Mouse (Mus musculus): ENCODE data around the gene Ppih. TPM values are rescaled to one million over a fixed set of nuclear protein-coding genes. Genes with fewer than 3 reads are reported as not detected.

Ppih gene
- polyA plus RNA-seq, 1 experiment from 2014 or later, result 126 TPM

DNA sequence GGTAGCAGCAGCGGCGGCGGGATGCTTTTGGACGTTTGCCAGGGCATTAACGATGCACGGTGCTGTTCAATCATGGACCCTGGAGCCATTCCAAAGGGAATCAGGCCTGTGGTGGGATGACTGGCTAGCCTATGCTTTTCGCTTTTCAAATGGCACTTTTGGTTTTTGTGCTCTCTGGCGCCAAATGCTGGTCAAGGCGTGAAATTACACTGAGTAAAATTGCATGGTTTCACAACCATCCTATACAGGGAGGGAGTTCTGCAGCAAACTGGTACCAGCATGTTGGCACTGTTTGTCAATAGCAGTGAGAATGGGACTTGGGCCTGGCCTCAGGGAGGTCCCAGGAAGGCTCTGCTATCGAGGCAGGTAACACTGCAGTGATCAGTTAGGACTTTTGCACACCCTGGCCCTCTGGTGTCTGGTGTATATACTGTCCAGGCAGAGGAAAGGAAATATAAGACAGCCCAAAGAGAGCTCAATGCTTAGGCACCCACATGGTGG lies 18.6 kb upstream of the Ppih start:
- Histone ChIP-seq H3K4me1 (ENCODE audit: insufficient read depth) (no peaks in the 10 kb centered on the region), H3K36me3 (ENCODE audit: insufficient read depth) (no peaks in the 10 kb centered on the region), H3K27me3 (ENCODE audit: insufficient read depth, low read length) (no peaks in the 10 kb centered on the region), H3K27ac (ENCODE audit: low read depth) (no peak overlapping the region), H3K4me2 (peak overlapping the region; percentile 43; the same call in 1 of the 2 replicates), H3K9me3 (ENCODE audit: low read depth, low read length) (no peaks in the 10 kb centered on the region), H3K4me3 (ENCODE audit: low read depth, low read length) (no peak overlapping the region), H3K9ac (no peak overlapping the region)
- ATAC-seq (ENCODE audit: insufficient read depth) (peak; percentile 75), DNase-seq (peak; percentile 86)
- WGBS, result under 1% methylated on average over 10 of the region's 10 CpGs
- peak; percentile 86 for TF ChIP-seq CTCF (IDR thresholded peaks at IDR 0.05; ENCODE audit: low read depth)

DNA sequence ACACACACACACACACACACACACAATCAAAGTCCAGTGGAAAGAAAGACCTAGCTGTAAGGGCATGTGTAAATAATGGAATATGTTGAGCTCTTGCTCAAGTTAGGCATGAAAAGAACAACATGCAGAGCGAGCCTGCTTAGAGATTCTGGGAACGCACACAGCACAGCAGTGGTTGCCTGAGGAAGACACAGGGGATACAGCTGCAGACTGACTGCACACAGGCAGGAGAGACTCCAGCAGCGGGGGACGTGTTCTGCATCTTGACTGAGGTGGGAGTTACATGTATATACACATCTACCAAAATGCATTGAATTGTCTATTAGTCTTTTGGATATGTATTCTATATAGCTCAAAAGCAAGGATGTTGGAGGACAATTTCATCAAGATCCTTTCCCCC lies 18.1 kb upstream of the Ppih start:
- 45% methylated on average over 4 of the region's 4 CpGs for WGBS
- H3K4me3 ChIP-seq (ENCODE audit: low read depth, low read length), result no peak overlapping the region
- H3K9me3 ChIP-seq (ENCODE audit: low read depth, low read length), result no peaks in the 10 kb centered on the region
- H3K27me3 ChIP-seq (ENCODE audit: insufficient read depth, low read length), result no peaks in the 10 kb centered on the region
- H3K4me2 ChIP-seq, result peak overlapping the region; percentile 43; the same call in 1 of the 2 replicates
- no peaks in the 10 kb centered on the region for H3K36me3 ChIP-seq (ENCODE audit: insufficient read depth)
- no peak for DNase-seq
- ATAC-seq (ENCODE audit: insufficient read depth), result peak; percentile 28; the same call in 1 of the 2 replicates
- no peak for TF ChIP-seq CTCF (IDR thresholded peaks at IDR 0.05; ENCODE audit: low read depth)
- no peak overlapping the region for H3K9ac ChIP-seq
- no peaks in the 10 kb centered on the region for H3K4me1 ChIP-seq (ENCODE audit: insufficient read depth)
- no peak overlapping the region for H3K27ac ChIP-seq (ENCODE audit: low read depth)

DNA sequence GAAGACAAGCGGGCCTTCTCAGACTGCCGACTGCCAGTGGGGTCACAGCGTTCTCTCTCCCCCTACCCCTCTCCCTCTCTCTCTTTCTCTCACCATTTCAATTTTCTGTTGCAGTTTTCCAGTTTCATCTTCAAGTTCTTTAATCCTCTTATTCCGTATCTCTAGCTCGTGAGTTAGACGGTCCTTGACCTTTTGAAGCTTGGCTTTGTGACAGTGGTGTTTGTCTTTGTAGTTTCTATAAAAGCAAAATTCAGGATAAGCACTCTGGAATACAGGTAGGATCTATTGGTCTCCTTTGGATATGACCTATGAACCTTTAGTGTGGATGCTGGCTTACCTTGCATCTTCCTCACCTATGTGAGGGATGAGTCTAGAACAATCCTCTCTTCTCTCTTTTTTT lies 13.1 kb upstream of the Ppih start:
- no peak overlapping the region for H3K9ac ChIP-seq
- 81% methylated on average over 6 of the region's 6 CpGs for WGBS
- H3K4me3 ChIP-seq (ENCODE audit: low read depth, low read length), result no peak overlapping the region
- H3K4me1 ChIP-seq (ENCODE audit: insufficient read depth), result no peaks in the 10 kb centered on the region
- no peak overlapping the region for H3K4me2 ChIP-seq
- no peak overlapping the region for H3K27ac ChIP-seq (ENCODE audit: low read depth)
- ATAC-seq (ENCODE audit: insufficient read depth) (no peak), DNase-seq (no peak)
- H3K27me3 ChIP-seq (ENCODE audit: insufficient read depth, low read length), result no peaks in the 10 kb centered on the region
- no peak for TF ChIP-seq CTCF (IDR thresholded peaks at IDR 0.05; ENCODE audit: low read depth)
- no peaks in the 10 kb centered on the region for H3K9me3 ChIP-seq (ENCODE audit: low read depth, low read length)
- H3K36me3 ChIP-seq (ENCODE audit: insufficient read depth), result no peaks in the 10 kb centered on the region

DNA sequence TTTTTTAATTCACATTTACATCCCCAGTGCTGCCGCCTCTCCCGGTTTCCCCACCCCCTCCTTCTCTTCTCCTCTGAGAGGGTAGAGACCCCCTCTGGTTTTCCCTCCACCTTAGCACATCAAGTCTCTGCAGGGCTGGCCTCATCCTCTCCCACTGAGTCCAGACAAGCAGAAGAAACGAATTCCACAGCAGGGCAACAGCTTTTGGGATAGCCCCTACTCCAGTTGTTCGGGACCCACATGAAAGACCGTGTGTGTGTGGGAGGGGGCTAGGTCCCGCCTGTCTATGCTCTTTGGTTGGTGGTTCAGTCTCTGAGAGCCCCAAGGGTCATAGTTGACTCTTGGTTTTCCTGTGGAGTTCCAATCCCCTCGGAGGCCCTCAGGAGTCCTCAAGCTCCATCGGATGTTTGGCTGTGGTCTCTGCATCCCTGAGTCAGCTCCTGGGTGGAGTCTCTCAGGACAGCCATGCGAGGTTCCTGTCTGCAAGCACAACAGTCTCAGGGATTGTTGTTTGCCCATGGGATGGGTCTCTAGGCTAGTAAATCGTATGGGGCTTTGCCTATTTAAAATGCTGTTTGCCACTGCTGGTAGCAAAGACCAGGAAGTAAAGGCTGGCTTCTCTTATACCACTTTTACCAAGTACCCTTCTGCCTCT lies 677 bp upstream of the Ppih start:
- peak; percentile 5 for DNase-seq
- Histone ChIP-seq H3K27me3 (ENCODE audit: insufficient read depth, low read length) (0 out of 2 replicates have a peak, but pooled peaks cover 2% of the 10 kb centered on the region), H3K9me3 (ENCODE audit: low read depth, low read length) (no peaks in the 10 kb centered on the region), H3K36me3 (ENCODE audit: insufficient read depth) (peaks cover 20% of the 10 kb centered on the region), H3K4me3 (ENCODE audit: low read depth, low read length) (peak overlapping the region; percentile 72), H3K9ac (peak overlapping the region; percentile 47; the same call in 1 of the 2 replicates), H3K4me2 (peak overlapping the region; percentile 99), H3K4me1 (ENCODE audit: insufficient read depth) (peaks cover 5% of the 10 kb centered on the region; the same call in 1 of the 2 replicates), H3K27ac (ENCODE audit: low read depth) (peak overlapping the region; percentile 76)
- WGBS, result 24% methylated on average over 10 of the region's 10 CpGs
- ATAC-seq (ENCODE audit: insufficient read depth), result peak; percentile 62
- TF ChIP-seq CTCF (IDR thresholded peaks at IDR 0.05; ENCODE audit: low read depth), result no peak

GRCm38 (mm10) chr4:119313756-119314155 lies 6.6 kb downstream of the Ppih start:
- no peak for TF ChIP-seq CTCF (IDR thresholded peaks at IDR 0.05; ENCODE audit: low read depth)
- Histone ChIP-seq H3K27ac (ENCODE audit: low read depth) (no peak overlapping the region), H3K9ac (no peak overlapping the region), H3K4me1 (ENCODE audit: insufficient read depth) (no peaks in the 10 kb centered on the region), H3K36me3 (ENCODE audit: insufficient read depth) (peaks cover 80% of the 10 kb centered on the region), H3K9me3 (ENCODE audit: low read depth, low read length) (no peaks in the 10 kb centered on the region), H3K27me3 (ENCODE audit: insufficient read depth, low read length) (no peaks in the 10 kb centered on the region), H3K4me2 (no peak overlapping the region), H3K4me3 (ENCODE audit: low read depth, low read length) (no peak overlapping the region)
- ATAC-seq (ENCODE audit: insufficient read depth) (no peak), DNase-seq (no peak)
- WGBS, result 87% methylated on average over 1 of the region's 1 CpGs

DNA sequence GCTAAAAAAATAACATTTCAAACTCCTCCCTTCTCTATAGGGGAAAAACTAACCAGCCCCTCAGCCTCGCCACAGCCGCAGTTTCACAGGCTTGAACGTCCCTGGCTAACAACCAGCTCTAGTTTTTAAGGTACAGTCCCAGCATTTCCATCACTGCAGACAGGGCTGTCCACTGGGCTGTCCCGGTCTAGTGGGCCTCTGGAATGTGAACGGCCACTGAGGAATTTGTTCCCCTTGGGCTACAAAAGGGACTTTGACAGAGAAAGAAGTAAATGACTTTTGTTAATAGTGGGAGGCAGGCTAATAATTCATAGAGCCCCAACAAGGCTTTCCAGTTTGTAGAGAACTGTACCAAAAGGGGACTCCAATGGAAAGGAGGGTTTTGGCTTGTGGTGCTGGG lies 14.9 kb downstream of the Ppih start:
- H3K4me1 ChIP-seq (ENCODE audit: insufficient read depth), result no peaks in the 10 kb centered on the region
- no peak for DNase-seq
- WGBS, result 73% methylated on average over 5 of the region's 5 CpGs
- H3K9ac ChIP-seq, result no peak overlapping the region
- H3K9me3 ChIP-seq (ENCODE audit: low read depth, low read length), result no peaks in the 10 kb centered on the region
- H3K27ac ChIP-seq (ENCODE audit: low read depth), result no peak overlapping the region
- H3K36me3 ChIP-seq (ENCODE audit: insufficient read depth), result peaks cover 33% of the 10 kb centered on the region; the same call in 1 of the 2 replicates
- ATAC-seq (ENCODE audit: insufficient read depth), result no peak
- H3K4me2 ChIP-seq, result no peak overlapping the region
- TF ChIP-seq CTCF (IDR thresholded peaks at IDR 0.05; ENCODE audit: low read depth), result no peak
- no peaks in the 10 kb centered on the region for H3K27me3 ChIP-seq (ENCODE audit: insufficient read depth, low read length)
- no peak overlapping the region for H3K4me3 ChIP-seq (ENCODE audit: low read depth, low read length)

DNA sequence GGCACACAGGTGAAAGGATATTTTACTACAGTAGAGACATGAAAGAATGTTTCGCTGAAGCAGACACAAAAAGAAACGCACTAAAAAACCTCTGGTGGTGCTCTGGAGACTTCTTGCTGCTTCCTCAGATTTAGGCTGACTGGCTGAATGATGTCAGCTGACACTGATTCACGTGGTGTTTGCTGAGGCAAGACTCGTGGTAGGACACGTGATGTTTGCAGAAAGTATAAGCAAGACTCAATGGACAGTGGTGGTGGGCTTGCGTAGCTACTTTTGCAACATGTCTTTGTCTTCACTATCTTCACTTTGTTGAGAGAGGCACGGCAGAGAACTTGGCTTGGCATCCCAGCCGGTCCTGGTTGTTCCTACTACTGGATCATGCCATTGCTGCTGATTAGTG lies 17.1 kb downstream of the Ppih start:
- H3K27ac ChIP-seq (ENCODE audit: low read depth), result no peak overlapping the region
- H3K27me3 ChIP-seq (ENCODE audit: insufficient read depth, low read length), result no peaks in the 10 kb centered on the region
- no peak for DNase-seq
- no peaks in the 10 kb centered on the region for H3K9me3 ChIP-seq (ENCODE audit: low read depth, low read length)
- H3K4me1 ChIP-seq (ENCODE audit: insufficient read depth), result no peaks in the 10 kb centered on the region
- peaks cover 17% of the 10 kb centered on the region; the same call in 1 of the 2 replicates for H3K36me3 ChIP-seq (ENCODE audit: insufficient read depth)
- H3K4me2 ChIP-seq, result no peak overlapping the region
- no peak for ATAC-seq (ENCODE audit: insufficient read depth)
- 76% methylated on average over 8 of the region's 8 CpGs for WGBS
- TF ChIP-seq CTCF (IDR thresholded peaks at IDR 0.05; ENCODE audit: low read depth), result no peak
- H3K9ac ChIP-seq, result no peak overlapping the region
- no peak overlapping the region for H3K4me3 ChIP-seq (ENCODE audit: low read depth, low read length)

Data from lung, embryonic 14.5 days (tissue).